In the genomic region with DNA sequence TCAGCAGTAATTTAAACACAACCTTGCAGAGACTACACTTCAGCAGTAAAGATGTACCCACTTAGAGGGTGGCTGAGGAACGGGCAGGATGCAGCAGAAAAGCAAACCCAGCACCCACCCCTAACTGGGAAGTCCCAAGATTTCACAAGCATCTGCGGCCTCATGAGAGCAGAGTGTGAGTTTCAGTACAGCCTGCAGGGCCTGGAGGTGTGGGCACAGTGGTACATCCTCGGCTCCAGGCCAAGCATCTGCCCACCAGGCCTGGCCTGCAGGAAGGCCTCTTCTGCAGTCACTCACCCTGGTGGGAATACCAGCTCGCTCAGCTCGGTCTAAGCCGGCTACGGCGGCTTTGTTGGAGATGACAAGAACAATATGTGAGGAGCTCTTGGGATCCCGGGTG, we compare ENCODE assay signal across 25 mouse cellular contexts. TPM values are rescaled to one million over a fixed set of nuclear protein-coding genes. Genes with fewer than 3 reads are reported as not detected.
A peak's percentile ranks its signal among the peaks of the same experiment; 100 is the strongest.
DNase-seq lines count a peak whose midpoint lies in the region; ATAC-seq and TF ChIP-seq lines count a peak whose summit lies in the region.
"Had no signal": no experiment of that assay in that cellular context is flagged by ENCODE, and none has a peak within 500 bp of the region (broad histone marks: within the 10 kb centered on the region; RNA-seq: fewer than 3 reads in every experiment).

No protein-coding gene starts in this region.

- no peak for TF ChIP-seq CTCF in spleen, adult 2 months (IDR thresholded peaks at IDR 0.05; ENCODE audit: extremely low read depth, insufficient read depth, insufficient read length, insufficient replicate concordance)

- H3K36me3 ChIP-seq in heart, embryonic 10.5 days, result peaks cover 81% of the 10 kb centered on the region
- H3K36me3 ChIP-seq in spleen, adult 2 months (ENCODE audit: control insufficient read depth, insufficient read depth, low read length), result peaks cover 21% of the 10 kb centered on the region
- H3K36me3 ChIP-seq in kidney, embryonic 14.5 days (ENCODE audit: control insufficient read depth, insufficient read depth, low read length), result peaks cover 73% of the 10 kb centered on the region

- no peaks in the 10 kb centered on the region for H3K27me3 ChIP-seq in heart, embryonic 10.5 days (ENCODE audit: insufficient read depth, poor library complexity, severe bottlenecking)
- no peaks in the 10 kb centered on the region for H3K27me3 ChIP-seq in spleen, adult 2 months (ENCODE audit: control insufficient read depth, insufficient read depth, low read length)
- H3K27me3 ChIP-seq in kidney, embryonic 14.5 days (ENCODE audit: control insufficient read depth, insufficient read depth, low read length), result 0 out of 2 replicates have a peak, but pooled peaks cover 2% of the 10 kb centered on the region
- H3K27me3 ChIP-seq: embryonic facial prominence, embryonic 12.5 days; embryonic facial prominence, embryonic 15.5 days; hindbrain, embryonic 12.5 days; hindbrain, embryonic 15.5 days had no signal

- H3K4me2 ChIP-seq in kidney, embryonic 14.5 days (replicated peaks; ENCODE audit: low read depth, low read length), result no peak overlapping the region
- H3K4me2 ChIP-seq: embryonic facial prominence, embryonic 12.5 days; embryonic facial prominence, embryonic 15.5 days; heart, embryonic 11.5 days; hindbrain, embryonic 12.5 days; hindbrain, embryonic 15.5 days had no signal

- TF ChIP-seq POLR2A in spleen, adult 2 months (IDR thresholded peaks at IDR 0.05; ENCODE audit: low read depth, low read length), result no peak

- peak overlapping the region; percentile 48; the same call in 1 of the 2 replicates for H3K27ac ChIP-seq in heart, embryonic 10.5 days
- peak overlapping the region; percentile 28; the same call in 1 of the 2 replicates for H3K27ac ChIP-seq in spleen, adult 2 months (ENCODE audit: insufficient read depth, low read length)
- H3K27ac ChIP-seq in kidney, embryonic 14.5 days (ENCODE audit: low read depth, low read length), result no peak overlapping the region
- H3K27ac ChIP-seq: embryonic facial prominence, embryonic 12.5 days; embryonic facial prominence, embryonic 15.5 days; gastrocnemius, adult 2 months; hindbrain, embryonic 12.5 days; hindbrain, embryonic 15.5 days had no signal

- no peak overlapping the region for H3K4me3 ChIP-seq in heart, embryonic 10.5 days
- no peak overlapping the region for H3K4me3 ChIP-seq in spleen, adult 2 months (ENCODE audit: extremely low read depth, insufficient read depth, insufficient read length)
- H3K4me3 ChIP-seq in kidney, embryonic 14.5 days (ENCODE audit: low read length), result no peak overlapping the region
- H3K4me3 ChIP-seq: embryonic facial prominence, embryonic 12.5 days; embryonic facial prominence, embryonic 15.5 days; gastrocnemius, adult 2 months; hindbrain, embryonic 12.5 days; hindbrain, embryonic 15.5 days had no signal

- ATAC-seq in megakaryocyte, adult 5-6 weeks (ENCODE audit: poor library complexity, severe bottlenecking), result peak; percentile 81
- ATAC-seq in neutrophil, adult 5-6 weeks (ENCODE audit: extremely low read depth, insufficient number of reproducible peaks, low FRiP score, poor library complexity, severe bottlenecking), result peak; percentile 56
- ATAC-seq in kidney, embryonic 14.5 days (ENCODE audit: low FRiP score, low TSS enrichment), result no peak
- ATAC-seq: activated CD4-positive, CD25-positive, alpha-beta regulatory T cell, adult 4 months; forebrain, embryonic 14.5 days; forebrain, postnatal 0 days had no signal

- H3K9ac ChIP-seq in kidney, embryonic 14.5 days (ENCODE audit: low read depth, low read length), result no peak overlapping the region
- H3K9ac ChIP-seq: embryonic facial prominence, embryonic 12.5 days; embryonic facial prominence, embryonic 15.5 days; forebrain, postnatal 0 days; hindbrain, embryonic 12.5 days; hindbrain, embryonic 15.5 days had no signal

- no peak for DNase-seq in heart, embryonic 10.5 days (ENCODE audit: low spot score)
- DNase-seq in heart, adult 8-10 months (ENCODE audit: low spot score), result no peak
- DNase-seq in spleen, adult 2 months (ENCODE audit: low read depth in 1 of 2, low spot score in 2 of 2), result no peak
- no peak for DNase-seq in spleen, adult 12 weeks (ENCODE audit: low spot score)
- DNase-seq in adipocyte (ENCODE audit: low spot score), result no peak
- DNase-seq: adrenal gland, postnatal 10 days; adrenal gland, postnatal 36 days; cerebellum, adult 11 months; cerebellum, adult 2 months; cerebellum, adult 9-11 months; cerebellum, postnatal 25 days; forebrain, postnatal 0 days; gastrocnemius, adult 2 months; gastrocnemius, postnatal 14 days; heart, adult 18-20 months had no signal

- WGBS in heart, embryonic 10.5 days, result 92% methylated on average over 9 of the region's 9 CpGs
- 91% methylated on average over 9 of the region's 9 CpGs for WGBS in spleen, adult 2 months
- 96% methylated on average over 9 of the region's 9 CpGs for WGBS in kidney, embryonic 14.5 days

- H3K9me3 ChIP-seq in heart, embryonic 10.5 days, result no peaks in the 10 kb centered on the region
- no peaks in the 10 kb centered on the region for H3K9me3 ChIP-seq in kidney, embryonic 14.5 days (ENCODE audit: control insufficient read depth, low read length)
- H3K9me3 ChIP-seq: embryonic facial prominence, embryonic 12.5 days; embryonic facial prominence, embryonic 15.5 days; hindbrain, embryonic 12.5 days; hindbrain, embryonic 15.5 days had no signal

- peaks cover 5% of the 10 kb centered on the region; the same call in 1 of the 2 replicates for H3K4me1 ChIP-seq in heart, embryonic 10.5 days
- H3K4me1 ChIP-seq in spleen, adult 2 months (ENCODE audit: control insufficient read depth, insufficient read depth, insufficient read length), result peaks cover 3% of the 10 kb centered on the region; the same call in 1 of the 2 replicates
- H3K4me1 ChIP-seq in kidney, embryonic 14.5 days (ENCODE audit: control insufficient read depth, insufficient read depth, low read length), result no peaks in the 10 kb centered on the region
- H3K4me1 ChIP-seq: embryonic facial prominence, embryonic 12.5 days; hindbrain, embryonic 12.5 days had no signal

RNA-seq across cellular contexts. Expression of gene Dnajc28, which starts 4.2 kb away (rescaled TPM):
- polyA plus RNA-seq in heart, embryonic 10.5 days (2016; fragmentation: Nextera tagmentation; extraction: Ambion mirVana), result 2.7 and 2.9 TPM in 2 replicates
- 10 to 100 TPM; 34.1 to 41.5 (median 39.8) TPM for total RNA-seq in heart, adult 8-10 months (2022)
- polyA plus RNA-seq in spleen, adult 2 months (2012; rRNA removed), result 0.39 and 0.42 TPM in 2 replicates
- total RNA-seq in megakaryocyte, adult 5-6 weeks (2015), result 2.3 and 2.7 TPM in 2 replicates
- total RNA-seq in megakaryocyte, adult 5-6 weeks (2017), result 5.0 and 6.8 TPM in 2 replicates
- 8.3 and 9.1 TPM in 2 replicates for total RNA-seq in neutrophil, adult 5-6 weeks (2017)
- 2.9 and 3.0 TPM in 2 replicates for polyA plus RNA-seq in kidney, embryonic 14.5 days (2014; fragmentation: Nextera tagmentation; extraction: Ambion mirVana)

RNA-seq across cellular contexts. Expression of gene Gart, which starts 23.7 kb away (rescaled TPM):
- polyA plus RNA-seq in heart, embryonic 10.5 days (2016; fragmentation: Nextera tagmentation; extraction: Ambion mirVana), result 125 and 144 TPM in 2 replicates
- total RNA-seq in heart, adult 8-10 months (2022), result 10 to 100 TPM; 72.7 to 86.8 (median 73.1) TPM
- polyA plus RNA-seq in spleen, adult 2 months (2012; rRNA removed), result 24.8 and 26.4 TPM in 2 replicates
- 59.0 and 62.7 TPM in 2 replicates for total RNA-seq in megakaryocyte, adult 5-6 weeks (2015)
- 98.1 and 115 TPM in 2 replicates for total RNA-seq in megakaryocyte, adult 5-6 weeks (2017)
- total RNA-seq in neutrophil, adult 5-6 weeks (2017), result 37.3 and 48.8 TPM in 2 replicates
- 90.5 and 128 TPM in 2 replicates for polyA plus RNA-seq in kidney, embryonic 14.5 days (2014; fragmentation: Nextera tagmentation; extraction: Ambion mirVana)

RNA-seq across cellular contexts. Expression of gene Son, which starts 24.2 kb away (rescaled TPM):
- 79.3 and 93.6 TPM in 2 replicates for polyA plus RNA-seq in heart, embryonic 10.5 days (2016; fragmentation: Nextera tagmentation; extraction: Ambion mirVana)
- total RNA-seq in heart, adult 8-10 months (2022), result 100 to 1,000 TPM; 119 to 148 (median 131) TPM
- 107 and 127 TPM in 2 replicates for polyA plus RNA-seq in spleen, adult 2 months (2012; rRNA removed)
- total RNA-seq in megakaryocyte, adult 5-6 weeks (2015), result 271 and 279 TPM in 2 replicates
- 160 and 200 TPM in 2 replicates for total RNA-seq in megakaryocyte, adult 5-6 weeks (2017)
- total RNA-seq in neutrophil, adult 5-6 weeks (2017), result 542 and 583 TPM in 2 replicates
- polyA plus RNA-seq in kidney, embryonic 14.5 days (2014; fragmentation: Nextera tagmentation; extraction: Ambion mirVana), result 160 and 167 TPM in 2 replicates

RNA-seq across cellular contexts. Expression of gene Tmem50b, which starts 25.5 kb away (rescaled TPM):
- polyA plus RNA-seq in heart, embryonic 10.5 days (2016; fragmentation: Nextera tagmentation; extraction: Ambion mirVana), result 44.7 and 56.1 TPM in 2 replicates
- 10 to 100 TPM; 49.1 to 56.7 (median 50.9) TPM for total RNA-seq in heart, adult 8-10 months (2022)
- 19.6 and 21.2 TPM in 2 replicates for polyA plus RNA-seq in spleen, adult 2 months (2012; rRNA removed)
- 102 and 112 TPM in 2 replicates for total RNA-seq in megakaryocyte, adult 5-6 weeks (2015)
- 83.4 and 89.7 TPM in 2 replicates for total RNA-seq in megakaryocyte, adult 5-6 weeks (2017)
- 81.5 and 86.4 TPM in 2 replicates for total RNA-seq in neutrophil, adult 5-6 weeks (2017)
- 20.0 and 34.7 TPM in 2 replicates for polyA plus RNA-seq in kidney, embryonic 14.5 days (2014; fragmentation: Nextera tagmentation; extraction: Ambion mirVana)
